Mouse (Mus musculus) thymus, postnatal 10 days (tissue): ENCODE data around the gene Carns1.

Experiments used
- DNase-seq, 2 experiments: peaks; one replicate each; pipeline ENCODE4 v3.0.0; 2021; ENCODE audit warnings: low spot score in 2 of 2

Gene Carns1

DNA sequence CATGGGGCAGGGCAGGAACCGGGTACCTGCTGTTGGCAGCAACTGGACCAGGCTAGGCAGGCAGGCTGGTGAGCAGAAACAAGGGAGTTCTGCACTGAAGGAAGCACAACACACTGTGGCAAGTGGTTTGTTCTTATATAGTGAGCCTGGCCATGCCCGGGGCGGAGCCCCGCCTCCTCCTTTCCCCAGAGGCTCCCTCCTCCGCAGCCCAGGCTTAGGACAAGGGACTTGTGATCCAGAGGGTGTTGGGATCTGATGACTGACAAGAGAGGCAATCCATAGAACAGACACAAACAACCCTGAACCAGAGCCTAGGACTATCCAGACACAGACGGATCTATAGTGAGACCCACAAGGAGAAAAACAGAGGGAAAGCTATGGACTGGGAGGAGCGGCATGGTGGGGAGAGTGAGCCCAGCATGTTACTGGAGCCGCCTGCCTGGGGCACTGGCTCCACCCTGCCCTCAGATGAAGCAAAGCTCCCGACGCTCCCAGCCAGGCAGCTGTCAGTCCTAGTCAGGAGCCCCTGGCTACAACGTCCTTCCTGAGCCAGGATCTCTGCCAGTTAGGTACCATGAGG lies at the start of gene Carns1:
Gene Carns1 (minus strand): TSS at position 112 of the 580 bp plus-strand sequence.
- no peak for DNase-seq

DNA sequence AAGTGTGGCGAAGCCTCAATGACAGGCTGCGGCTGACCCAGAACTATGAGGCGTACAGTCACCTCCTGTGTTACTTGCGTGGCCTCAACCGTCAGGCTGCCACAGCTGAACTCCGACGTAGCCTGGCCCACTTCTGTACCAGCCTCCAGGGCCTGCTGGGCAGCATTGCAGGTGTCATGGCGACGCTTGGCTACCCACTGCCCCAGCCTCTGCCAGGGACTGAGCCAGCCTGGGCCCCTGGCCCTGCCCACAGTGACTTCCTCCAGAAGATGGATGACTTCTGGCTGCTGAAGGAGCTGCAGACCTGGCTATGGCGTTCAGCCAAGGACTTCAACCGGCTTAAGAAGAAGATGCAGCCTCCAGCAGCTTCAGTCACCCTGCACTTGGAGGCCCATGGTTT lies 46.9 kb upstream of the Carns1 start:
- no peak for DNase-seq

- no peak for DNase-seq
Measured at GRCm38 (mm10) chr19:4220957-4221743, 45.9 kb upstream of the Carns1 start.

- DNase-seq = no peak
Measured at GRCm38 (mm10) chr19:4220416-4220815, 45.1 kb upstream of the Carns1 start.

DNA sequence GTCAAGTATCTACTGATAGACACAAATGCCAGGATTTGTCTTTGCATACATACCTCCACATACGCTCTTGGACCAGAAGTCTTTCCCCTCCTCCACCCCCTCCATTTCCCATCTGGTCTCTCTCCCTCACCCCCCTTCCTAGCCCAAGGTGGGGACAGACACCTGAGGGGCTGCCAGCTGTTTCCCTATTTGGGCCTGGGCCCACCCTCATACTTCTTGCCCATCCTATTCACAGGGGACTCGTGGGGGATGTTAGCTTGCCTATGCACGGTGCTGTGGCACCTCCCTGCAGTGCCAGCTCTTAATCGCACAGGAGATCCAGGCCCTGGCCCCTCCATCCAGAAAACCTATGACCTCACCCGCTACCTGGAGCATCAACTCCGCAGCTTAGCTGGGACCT lies 44.7 kb upstream of the Carns1 start:
- no peak for DNase-seq

DNA sequence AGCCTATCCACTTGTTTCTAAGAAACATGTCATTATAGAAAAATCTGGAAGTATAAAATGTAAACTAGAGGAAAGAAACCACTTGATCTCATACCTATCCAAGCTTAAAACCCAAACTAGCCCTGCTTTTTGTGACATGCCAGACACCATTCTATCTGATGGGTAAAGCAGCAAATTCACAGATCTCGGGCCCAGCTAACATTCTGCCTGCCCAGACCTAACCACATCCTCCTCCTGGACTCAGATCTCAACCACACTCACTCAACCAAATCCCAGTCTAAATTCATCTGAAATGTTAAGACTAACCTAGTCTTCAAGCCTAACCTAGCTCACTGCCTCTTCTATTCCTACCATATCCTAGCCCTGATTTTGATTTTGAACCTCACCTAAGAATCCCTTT lies 43.5 kb upstream of the Carns1 start:
- DNase-seq = no peak

GRCm38 (mm10) chr19:4218293-4218692 lies 43.0 kb upstream of the Carns1 start:
- DNase-seq = no peak

DNA sequence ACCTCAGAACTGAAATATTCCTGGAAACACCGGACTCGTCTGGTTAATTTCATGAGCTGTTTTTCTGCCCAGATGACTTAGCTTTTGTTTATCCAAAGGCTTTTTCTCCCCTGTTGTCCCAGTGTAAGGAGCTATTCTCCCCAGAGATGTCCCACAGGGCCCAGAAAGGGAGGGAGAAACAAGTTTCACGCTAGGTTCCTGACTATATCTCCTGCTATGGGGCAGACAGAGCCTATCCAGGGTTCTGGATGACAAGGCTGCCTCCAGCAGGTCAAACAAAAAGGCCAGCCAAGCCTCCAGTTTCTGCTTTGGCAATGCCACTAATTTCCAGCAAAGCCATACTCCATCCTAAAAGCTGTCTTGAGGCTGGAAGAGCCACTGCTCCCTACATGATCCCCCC lies 42.6 kb upstream of the Carns1 start:
- no peak for DNase-seq

- DNase-seq = no peak
Measured at GRCm38 (mm10) chr19:4217140-4217539, 41.9 kb upstream of the Carns1 start.

DNA sequence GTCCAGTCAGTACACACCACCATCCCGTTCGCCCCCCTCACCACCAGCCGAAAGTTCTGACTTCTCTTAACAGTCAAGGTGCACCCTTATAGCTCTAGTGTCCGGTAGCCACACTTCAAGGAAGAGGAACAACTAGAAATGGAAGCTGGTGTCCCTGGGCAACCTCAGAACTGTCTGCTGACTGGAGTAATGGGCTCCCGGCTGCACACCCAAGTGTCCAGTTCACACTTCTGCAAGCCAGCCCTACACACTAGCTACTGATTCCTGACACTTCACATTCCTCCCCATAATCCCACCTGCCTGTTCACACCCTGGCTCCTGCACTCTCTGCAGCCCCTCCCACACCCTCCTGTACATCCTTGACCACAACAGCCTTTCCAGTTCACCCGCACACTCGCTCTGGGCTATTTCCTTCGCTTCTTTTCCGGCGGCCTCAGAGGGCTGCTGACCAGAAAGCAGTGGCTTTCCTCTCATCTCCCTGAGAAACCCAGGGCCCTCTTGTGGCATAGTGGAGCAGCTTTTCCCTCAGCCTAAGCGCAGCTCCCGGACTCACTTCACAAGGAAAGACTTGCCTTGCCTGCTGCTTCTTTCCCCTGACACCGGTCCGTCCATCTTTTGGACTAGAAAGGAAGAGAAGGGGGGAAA lies 40.9 kb upstream of the Carns1 start:
- no peak for DNase-seq

DNA sequence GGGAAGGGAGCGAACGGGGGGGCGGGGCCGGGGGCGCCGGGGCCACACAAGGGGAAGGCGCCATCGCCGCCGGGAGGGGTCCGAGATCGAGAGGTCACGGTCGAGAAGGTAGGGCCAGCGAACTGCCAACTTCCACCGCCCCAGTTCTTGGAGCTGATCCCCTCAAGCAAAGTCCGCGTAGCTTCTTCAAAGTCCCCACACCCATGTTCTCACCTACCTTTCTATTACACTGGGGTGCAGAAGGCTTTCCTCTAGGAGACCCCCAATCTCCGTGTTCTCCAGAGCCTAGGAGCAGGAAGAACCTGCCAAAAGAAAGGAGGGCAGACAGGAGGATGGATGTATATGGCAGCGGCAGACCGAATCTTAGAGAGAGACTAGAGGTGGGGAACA lies 40.2 kb upstream of the Carns1 start:
- DNase-seq = no peak

GRCm38 (mm10) chr19:4214771-4215450 lies 39.6 kb upstream of the Carns1 start:
- no peak for DNase-seq

DNA sequence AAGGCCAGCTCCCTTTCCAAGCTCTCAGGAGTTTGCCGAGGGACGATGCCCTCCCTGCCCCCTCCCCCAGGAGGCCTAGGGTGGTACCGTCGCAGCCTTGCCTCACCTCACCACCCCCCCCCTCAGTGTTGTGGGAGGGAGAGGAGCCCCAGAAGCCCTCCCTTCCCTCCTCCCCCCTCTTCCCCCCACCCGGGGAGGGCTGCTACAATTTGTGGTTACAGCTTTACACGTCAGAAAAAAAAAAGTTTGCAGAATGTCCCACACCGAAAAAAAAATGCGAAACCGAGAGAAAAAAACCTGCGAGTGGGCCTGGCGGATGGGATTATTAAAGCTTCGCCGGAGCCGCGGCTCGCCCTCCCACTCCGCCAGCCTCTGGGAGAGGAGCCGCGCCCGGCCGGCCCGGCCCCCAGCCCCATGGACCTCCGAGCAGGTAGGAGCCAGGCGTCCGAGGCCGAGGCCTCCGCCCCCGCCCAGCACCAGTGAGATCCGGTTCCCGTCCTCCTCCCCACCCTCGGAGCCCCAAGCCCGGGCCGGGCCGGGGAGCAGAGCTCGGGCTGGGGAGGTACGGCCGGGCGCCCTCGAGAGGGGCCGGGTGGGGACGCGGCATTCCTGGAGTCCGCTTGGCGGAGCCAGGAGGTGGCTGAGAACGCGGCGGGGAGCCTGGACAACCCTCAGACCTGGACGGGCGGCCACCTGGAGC lies 38.9 kb upstream of the Carns1 start, which contains the start of the genes Clcf1 and AC109138.7:
Gene Clcf1 (plus strand): TSS at position 168 of the 700 bp plus-strand sequence.
Gene AC109138.7 (plus strand): TSS at position 287 of the 700 bp plus-strand sequence.
- DNase-seq = no peak

- no peak for DNase-seq
Measured at GRCm38 (mm10) chr19:4213524-4213974, 38.3 kb upstream of the Carns1 start.

GRCm38 (mm10) chr19:4211891-4212588 lies 36.8 kb upstream of the Carns1 start:
- DNase-seq = no peak

GRCm38 (mm10) chr19:4208563-4208962 lies 33.3 kb upstream of the Carns1 start:
- DNase-seq = no peak

DNA sequence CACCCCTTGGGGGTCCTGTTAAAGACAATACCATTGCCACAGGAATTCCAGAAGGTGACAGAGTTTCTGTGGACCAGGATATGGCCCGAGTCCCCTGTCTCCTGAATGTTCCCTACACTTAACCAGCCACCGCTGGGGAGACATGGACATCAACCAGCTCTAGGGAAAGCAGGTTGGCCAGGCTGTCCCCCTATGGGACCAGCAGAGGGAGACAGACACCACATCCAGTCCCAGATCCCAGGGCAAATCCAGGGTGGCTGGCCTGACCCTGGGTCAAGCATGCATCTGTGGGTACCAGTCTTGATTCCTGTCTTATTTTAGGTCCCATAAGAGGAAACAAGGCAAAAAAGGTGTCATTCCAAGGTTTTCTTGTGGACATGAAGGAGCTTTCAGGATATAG lies 31.7 kb upstream of the Carns1 start:
- DNase-seq = peak in 1 of 2 experiments; percentile 48

DNA sequence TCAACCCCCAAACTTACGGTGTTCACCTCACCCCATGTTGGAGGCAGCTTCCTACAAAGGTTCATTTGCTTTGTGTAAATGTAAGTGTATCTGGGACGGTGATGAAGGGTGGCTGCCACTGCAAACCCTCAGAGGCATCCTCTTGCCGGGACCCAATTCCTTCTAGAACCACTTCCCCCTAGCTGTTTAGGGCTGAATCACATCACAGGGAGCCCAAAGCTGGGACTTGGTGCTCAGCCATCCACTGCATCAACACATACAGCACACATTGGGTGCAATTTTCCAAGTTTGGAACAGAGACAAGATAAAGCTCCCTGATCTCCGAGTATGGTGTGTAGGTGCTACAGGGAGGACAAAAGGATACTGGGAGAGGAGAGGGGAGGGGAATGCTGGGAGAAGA lies 29.6 kb upstream of the Carns1 start:
- DNase-seq = no peak

GRCm38 (mm10) chr19:4203604-4204326 lies 28.5 kb upstream of the Carns1 start:
- DNase-seq = peak in 1 of 2 experiments; percentile 48

- no peak for DNase-seq
Measured at GRCm38 (mm10) chr19:4203148-4203547, 27.9 kb upstream of the Carns1 start.
